Mouse (Mus musculus) layer of hippocampus, adult 9-10 months (tissue): ENCODE measurements at regions not wholly inside any gene's neighbourhood (a gene's known extent, or its start where the extent isn't known, plus 50 kb on each side); places are given as distances from the start of the nearest gene placed in this dataset.

Experiments
- DNase-seq: peaks from one replicate; pipeline ENCODE4 v3.0.0; 2022; ENCODE audit warnings: low spot score

DNA sequence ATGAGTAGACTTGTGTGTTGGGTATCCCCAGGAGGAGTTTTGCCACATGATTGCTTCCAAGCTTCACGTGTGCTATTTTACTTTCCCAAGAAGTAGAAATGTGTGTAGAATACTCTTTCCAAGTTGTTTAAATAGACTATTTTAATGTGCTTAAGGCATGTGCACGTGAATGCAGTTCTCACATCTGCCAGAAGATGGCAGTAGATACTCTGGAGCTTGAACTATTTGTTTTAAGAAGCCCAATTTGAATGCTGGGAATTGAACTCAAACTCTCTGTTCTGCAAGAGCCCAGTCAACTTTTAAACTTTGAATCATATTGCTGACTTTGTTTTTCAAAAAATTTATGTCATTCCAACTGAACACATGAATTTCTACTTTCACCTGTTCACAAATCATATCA lies 431.3 kb upstream of the Reg3g start:
- peak; percentile 5 for DNase-seq

DNA sequence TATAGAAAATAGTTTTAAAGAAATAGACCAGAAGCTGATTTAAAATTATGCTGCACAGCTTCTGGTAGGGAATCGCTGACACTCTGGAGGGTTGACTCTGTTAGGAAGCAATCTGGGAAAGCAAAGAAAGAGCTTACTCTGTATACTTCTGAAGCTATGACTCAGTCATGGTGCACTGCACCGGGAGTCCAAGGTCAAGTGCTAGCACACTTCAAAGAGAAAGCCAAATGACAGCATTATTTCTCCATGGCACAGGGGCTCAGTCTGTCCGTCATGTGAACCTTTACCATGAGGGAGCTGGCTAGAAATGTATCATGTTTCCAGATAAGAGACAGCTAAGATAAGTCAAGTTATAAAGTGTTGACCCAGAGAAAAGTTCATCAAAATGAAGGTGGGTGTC lies 424.1 kb upstream of the Reg3g start:
- DNase-seq = no peak

DNA sequence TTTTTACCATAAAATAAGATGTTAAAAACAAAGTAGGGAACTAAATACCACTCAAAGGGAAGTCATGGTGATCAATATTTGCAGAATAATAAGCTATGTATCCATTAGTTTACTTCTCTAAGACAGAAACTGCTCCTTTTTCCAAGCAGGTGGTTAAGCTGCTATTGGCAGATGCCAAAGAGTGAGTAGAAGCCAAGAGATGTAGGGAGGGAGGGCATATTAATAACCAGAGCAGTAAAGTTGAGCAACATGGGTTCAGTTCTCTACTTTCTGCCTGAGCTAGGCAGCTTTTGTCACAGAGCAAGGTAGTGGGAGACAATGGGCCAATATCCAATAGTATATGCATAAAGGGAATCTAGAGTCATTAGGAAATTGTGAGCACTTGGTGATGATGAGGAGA lies 394.4 kb upstream of the Reg3g start:
- peak; percentile 10 for DNase-seq

DNA sequence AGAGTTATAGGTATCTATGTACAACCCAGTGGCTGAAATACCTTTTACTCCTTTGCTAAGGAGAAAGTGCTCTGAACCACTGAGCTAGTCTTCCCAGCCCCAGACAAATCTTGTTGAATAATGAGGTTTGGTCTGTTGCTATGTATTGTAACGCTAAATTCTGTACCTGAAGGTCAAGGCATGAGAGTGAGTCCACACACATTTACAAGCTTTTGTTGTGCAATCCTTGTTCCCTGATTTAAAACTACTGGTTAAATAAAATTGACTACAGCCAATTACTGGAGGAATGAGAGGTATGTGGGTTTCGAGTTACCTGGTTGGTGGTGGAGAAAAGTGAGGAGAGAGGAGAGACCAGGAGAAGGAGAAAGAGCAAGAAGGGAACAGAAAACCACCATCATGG lies 372.6 kb upstream of the Reg3g start:
- no peak for DNase-seq

DNA sequence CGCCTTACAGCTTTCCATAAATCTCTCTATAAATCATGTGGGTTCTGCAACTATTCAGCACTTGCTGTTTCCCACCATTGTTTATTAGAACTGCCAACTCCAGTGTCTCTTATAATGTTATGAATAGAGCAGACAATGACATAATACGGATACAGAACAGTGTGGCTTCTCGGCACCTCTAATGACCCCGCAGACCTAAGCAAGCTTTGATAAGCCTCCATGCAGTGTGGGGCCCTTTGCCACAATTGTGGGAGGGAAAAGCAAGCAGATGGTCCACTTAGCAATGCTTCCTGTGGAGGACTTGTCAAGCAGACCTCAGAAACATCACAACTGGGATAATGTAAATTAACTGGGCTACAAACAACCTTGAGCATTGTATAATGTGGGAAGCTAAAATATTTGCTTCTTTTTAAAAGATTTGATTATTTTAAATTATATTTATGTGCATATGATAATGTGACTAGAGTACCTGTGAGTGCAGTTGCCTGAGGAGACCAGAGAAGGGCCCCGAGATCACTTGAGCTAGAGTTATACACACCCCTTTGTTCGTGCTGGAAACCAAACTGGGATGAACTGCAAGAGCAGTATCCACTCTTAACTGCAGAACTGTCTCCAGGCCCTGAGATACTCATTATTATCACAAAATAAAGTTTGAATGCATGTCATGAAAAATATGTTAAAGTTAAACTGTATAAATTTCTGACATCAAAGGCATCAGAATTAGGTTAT lies 357.4 kb upstream of the Reg3g start:
- no peak for DNase-seq

DNA sequence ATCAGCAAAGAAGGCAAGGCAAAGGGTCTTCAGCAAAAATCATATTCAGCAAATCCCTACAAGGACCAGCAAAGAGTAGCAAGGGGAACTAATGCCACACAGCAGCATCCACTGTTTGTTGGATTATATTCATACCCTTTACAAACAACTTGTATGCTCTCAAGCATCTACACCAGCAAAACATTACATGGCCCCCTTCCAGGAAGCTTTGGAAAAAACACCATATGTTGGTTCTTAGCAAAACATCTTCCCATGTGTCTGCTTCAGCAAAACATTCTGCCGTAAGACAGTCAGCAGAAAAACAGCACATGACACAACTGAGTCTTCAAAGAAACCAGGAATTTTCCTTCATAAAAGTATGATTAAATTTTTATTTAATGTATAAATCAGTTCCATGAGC lies 352.6 kb upstream of the Reg3g start:
- DNase-seq = no peak

DNA sequence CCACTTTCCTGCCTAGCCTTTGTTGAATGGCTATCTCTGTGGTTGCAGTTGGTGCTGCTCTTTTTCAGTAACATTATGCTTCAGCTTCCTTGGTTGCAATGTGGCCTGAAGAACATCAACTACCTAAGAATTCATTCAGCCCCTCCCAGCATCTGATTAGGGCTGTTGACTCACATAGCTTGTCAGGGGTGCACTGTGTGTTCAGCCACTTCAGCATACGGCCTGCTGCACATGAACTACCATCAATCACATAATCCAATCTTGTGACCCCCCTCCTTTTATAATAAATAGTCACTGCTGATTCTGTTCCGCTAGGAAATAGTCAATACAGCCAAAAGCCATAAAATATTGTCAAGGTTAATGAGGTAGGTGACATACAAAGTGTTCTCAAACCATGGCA lies 328.3 kb upstream of the Reg3g start:
- no peak for DNase-seq

DNA sequence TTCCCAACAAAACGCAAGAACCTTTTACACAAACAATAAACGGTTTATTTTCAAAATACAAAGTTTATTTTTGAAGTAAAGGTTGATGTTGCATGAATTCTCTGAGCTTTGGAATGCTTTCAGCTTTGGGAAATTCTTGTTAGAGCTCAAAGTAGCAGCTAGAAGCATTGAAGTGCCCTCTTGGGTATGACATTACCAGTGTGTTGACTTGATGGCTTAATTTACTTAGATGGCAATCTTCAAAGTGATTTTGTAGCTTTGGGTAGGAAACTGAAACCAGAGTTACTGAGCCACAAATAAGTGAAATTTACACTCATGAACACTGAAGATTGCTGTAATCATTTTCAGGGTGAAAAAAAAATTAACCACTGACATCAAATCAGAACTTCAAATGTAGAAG lies 320.3 kb upstream of the Reg3g start:
- no peak for DNase-seq

DNA sequence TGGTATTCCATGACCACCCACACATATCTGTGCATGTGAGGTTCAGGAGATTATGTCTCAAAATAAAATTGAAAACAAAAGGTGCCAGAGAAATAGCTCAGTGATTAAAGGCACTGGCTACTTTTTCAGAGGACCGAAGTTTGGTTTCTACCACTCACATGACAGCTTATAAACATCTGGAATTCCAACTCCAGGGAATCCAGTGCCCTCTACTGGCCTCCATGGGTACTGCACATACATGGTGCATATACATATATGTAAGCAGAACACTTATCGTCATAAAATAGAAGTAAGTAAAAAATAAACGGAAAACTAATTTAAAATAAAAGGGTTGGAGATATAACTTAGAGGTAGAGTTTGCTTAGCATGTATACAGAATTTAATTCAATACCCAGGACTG lies 288.9 kb upstream of the Reg3g start:
- DNase-seq = no peak
